Mouse (Mus musculus): ENCODE results near the gene Ush1g.

GRCm38 (mm10) chr11:115272894-115273498 lies 48.8 kb downstream of the Ush1g start:
- TF ChIP-seq POLR2A (IDR thresholded peaks at IDR 0.05; ENCODE audit: low read depth, low read length) (no peak), CTCF (IDR thresholded peaks at IDR 0.05; ENCODE audit: extremely low read depth, insufficient read depth, insufficient read length, insufficient replicate concordance) (no peak)
